Comparison of ENCODE assay signal across 8 mouse cellular contexts in genomic region chr11:3983291-3983862, GRCm38 (mm10). TPM values are rescaled to one million over a fixed set of nuclear protein-coding genes. Genes with fewer than 3 reads are reported as not detected.
DNase-seq lines count a peak whose midpoint lies in the region; ATAC-seq and TF ChIP-seq lines count a peak whose summit lies in the region.

Gene Gal3st1 (plus strand): TSS chr11:3983636.

- ATAC-seq in embryonic facial prominence, embryonic 15.5 days (ENCODE audit: insufficient number of reproducible peaks, low FRiP score, low TSS enrichment, low read depth), result peak; percentile 41
- ATAC-seq in kidney, embryonic 15.5 days (replicated peaks; ENCODE audit: low FRiP score), result peak; percentile 69
- peak; percentile 67 for ATAC-seq in midbrain, postnatal 0 days (ENCODE audit: low FRiP score)
- ATAC-seq in monocyte, adult 5-6 weeks (replicated peaks; ENCODE audit: insufficient number of reproducible peaks, low FRiP score, low TSS enrichment, poor library complexity, severe bottlenecking), result no peak

- H3K4me1 ChIP-seq in heart, embryonic 10.5 days, result peaks cover 27% of the 10 kb centered on the region
- peaks cover 2% of the 10 kb centered on the region; the same call in 1 of the 2 replicates for H3K4me1 ChIP-seq in heart, adult 2 months (ENCODE audit: control insufficient read depth, insufficient read depth, low read length)
- H3K4me1 ChIP-seq in embryonic facial prominence, embryonic 15.5 days, result peaks cover 6% of the 10 kb centered on the region
- H3K4me1 ChIP-seq in kidney, embryonic 15.5 days, result peaks cover 26% of the 10 kb centered on the region
- H3K4me1 ChIP-seq in midbrain, postnatal 0 days (ENCODE audit: insufficient read depth, low read length), result no peaks in the 10 kb centered on the region

- no peaks in the 10 kb centered on the region for H3K79me2 ChIP-seq in heart, adult 2 months (replicated peaks; ENCODE audit: control insufficient read depth, insufficient read depth, low read length)

- no peak for DNase-seq in heart, embryonic 10.5 days (ENCODE audit: low spot score)
- no peak for DNase-seq in heart, adult 2 months
- DNase-seq in liver, result peak; percentile 45
- peak; percentile 58 for DNase-seq in midbrain, postnatal 0 days (ENCODE audit: low spot score)
- no peak for DNase-seq in urinary bladder, postnatal 25 days (ENCODE audit: low spot score)

- TF ChIP-seq EP300 in heart, adult 2 months (IDR thresholded peaks at IDR 0.05; ENCODE audit: insufficient read depth, low read depth, low read length), result no peak

- intact Hi-C loops in heart, adult 2 months (cut with DNase I), result no loop called here

- TF ChIP-seq CTCF in heart, adult 2 months (IDR thresholded peaks at IDR 0.05), result no peak
- TF ChIP-seq CTCF in midbrain, postnatal 0 days (IDR thresholded peaks at IDR 0.05), result no peak

- H3K36me3 ChIP-seq in heart, embryonic 10.5 days, result peaks cover 29% of the 10 kb centered on the region
- H3K36me3 ChIP-seq in heart, adult 2 months (ENCODE audit: control insufficient read depth, insufficient read depth, low read length), result no peaks in the 10 kb centered on the region
- H3K36me3 ChIP-seq in embryonic facial prominence, embryonic 15.5 days, result peaks cover 21% of the 10 kb centered on the region
- peaks cover 30% of the 10 kb centered on the region for H3K36me3 ChIP-seq in kidney, embryonic 15.5 days
- peaks cover 16% of the 10 kb centered on the region for H3K36me3 ChIP-seq in midbrain, postnatal 0 days (ENCODE audit: insufficient read depth, low read length)

- H3K27ac ChIP-seq in heart, embryonic 10.5 days, result peak within 1 kb of the TSS; percentile 62
- no peak within 1 kb of the TSS for H3K27ac ChIP-seq in heart, adult 2 months
- H3K27ac ChIP-seq in embryonic facial prominence, embryonic 15.5 days (replicated peaks), result no peak within 1 kb of the TSS
- H3K27ac ChIP-seq in kidney, embryonic 15.5 days, result peak within 1 kb of the TSS; percentile 64
- H3K27ac ChIP-seq in midbrain, postnatal 0 days (ENCODE audit: low read depth, low read length), result peak within 1 kb of the TSS; percentile 47; the same call in 1 of the 2 replicates

- no peak for TF ChIP-seq POLR2A in heart, adult 2 months (IDR thresholded peaks at IDR 0.05; ENCODE audit: insufficient read depth, low read depth, low read length)

- WGBS in heart, embryonic 10.5 days, result under 1% methylated on average over 37 of the region's 37 CpGs
- under 1% methylated on average over 29 of the region's 37 CpGs for WGBS in heart, adult 2 months
- 2% methylated on average over 29 of the region's 37 CpGs for WGBS in embryonic facial prominence, embryonic 15.5 days
- under 1% methylated on average over 25 of the region's 37 CpGs for WGBS in kidney, embryonic 15.5 days
- WGBS in midbrain, postnatal 0 days, result under 1% methylated on average over 29 of the region's 37 CpGs

- H3K27me3 ChIP-seq in heart, embryonic 10.5 days (ENCODE audit: insufficient read depth, poor library complexity, severe bottlenecking), result peaks cover 19% of the 10 kb centered on the region
- no peaks in the 10 kb centered on the region for H3K27me3 ChIP-seq in heart, adult 2 months (ENCODE audit: control insufficient read depth, insufficient read depth, low read length)
- H3K27me3 ChIP-seq in embryonic facial prominence, embryonic 15.5 days, result peaks cover 12% of the 10 kb centered on the region; the same call in 1 of the 2 replicates
- H3K27me3 ChIP-seq in kidney, embryonic 15.5 days, result peaks cover 15% of the 10 kb centered on the region
- H3K27me3 ChIP-seq in midbrain, postnatal 0 days (ENCODE audit: insufficient read depth, low read length), result 0 out of 2 replicates have a peak, but pooled peaks cover 3% of the 10 kb centered on the region

- H3K9ac ChIP-seq in heart, adult 2 months (ENCODE audit: low read depth, low read length), result no peak within 1 kb of the TSS
- H3K9ac ChIP-seq in embryonic facial prominence, embryonic 15.5 days, result no peak within 1 kb of the TSS
- H3K9ac ChIP-seq in kidney, embryonic 15.5 days, result peak within 1 kb of the TSS; percentile 8; the same call in 1 of the 2 replicates
- H3K9ac ChIP-seq in midbrain, postnatal 0 days (replicated peaks; ENCODE audit: low read length, poor library complexity, severe bottlenecking), result peak within 1 kb of the TSS; percentile 61

- H3K9me3 ChIP-seq in heart, embryonic 10.5 days, result no peaks in the 10 kb centered on the region
- no peaks in the 10 kb centered on the region for H3K9me3 ChIP-seq in embryonic facial prominence, embryonic 15.5 days (replicated peaks)
- H3K9me3 ChIP-seq in kidney, embryonic 15.5 days (replicated peaks), result no peaks in the 10 kb centered on the region
- no peaks in the 10 kb centered on the region for H3K9me3 ChIP-seq in midbrain, postnatal 0 days (ENCODE audit: low read length)

- H3K4me3 ChIP-seq in heart, embryonic 10.5 days, result peak within 1 kb of the TSS; percentile 63
- H3K4me3 ChIP-seq in heart, adult 2 months, result no peak within 1 kb of the TSS
- peak within 1 kb of the TSS; percentile 39 for H3K4me3 ChIP-seq in embryonic facial prominence, embryonic 15.5 days (replicated peaks)
- H3K4me3 ChIP-seq in kidney, embryonic 15.5 days (replicated peaks), result peak within 1 kb of the TSS; percentile 52
- H3K4me3 ChIP-seq in midbrain, postnatal 0 days (ENCODE audit: low read depth, low read length), result peak within 1 kb of the TSS; percentile 43

- H3K4me2 ChIP-seq in embryonic facial prominence, embryonic 15.5 days (replicated peaks), result peak within 1 kb of the TSS; percentile 60
- H3K4me2 ChIP-seq in kidney, embryonic 15.5 days, result peak within 1 kb of the TSS; percentile 79
- peak within 1 kb of the TSS; percentile 80 for H3K4me2 ChIP-seq in midbrain, postnatal 0 days (ENCODE audit: low read depth, low read length, poor library complexity, severe bottlenecking)

RNA-seq across cellular contexts. Expression of gene Gal3st1, which starts in this region (rescaled TPM):
- 0.32 and 0.73 TPM in 2 replicates for polyA plus RNA-seq in heart, embryonic 10.5 days (2016; fragmentation: Nextera tagmentation; extraction: Ambion mirVana)
- total RNA-seq in heart, adult 2 months (2021), result under 1 TPM; 0.18 to 0.21 TPM
- 0.47 and 1.1 TPM in 2 replicates for polyA plus RNA-seq in heart, adult 2 months (2012; rRNA removed)
- 2.4 and 3.7 TPM in 2 replicates for polyA plus RNA-seq in embryonic facial prominence, embryonic 15.5 days (2015; fragmentation: Nextera tagmentation; extraction: Ambion mirVana)
- polyA plus RNA-seq in kidney, embryonic 15.5 days (2015; fragmentation: Nextera tagmentation; extraction: Ambion mirVana), result 5.3 and 6.7 TPM in 2 replicates
- total RNA-seq in midbrain, postnatal 0 days (2014; rRNA removed), result 17.0 and 20.9 TPM in 2 replicates
- polyA plus RNA-seq in midbrain, postnatal 0 days (2015; fragmentation: Nextera tagmentation; extraction: Ambion mirVana), result 12.7 and 14.4 TPM in 2 replicates
- total RNA-seq in monocyte, adult 5-6 weeks (2017), result 0.48 TPM in 1 of 3 replicates, not detected in the others

Comparison
In these comparisons a context has a peak if more than half of its experiments do, and no peak if none do; other contexts are left out.
1. RNA of gene Gal3st1 (total RNA-seq): 17.0 to 20.9 TPM in midbrain, postnatal 0 days; 0.48 TPM in monocyte, adult 5-6 weeks and 0.18 to 0.21 TPM in heart, adult 2 months; every median in the first group is over 10 times any median in the second.
2. H3K27ac ChIP-seq: peak in heart, embryonic 10.5 days (single experiment), kidney, embryonic 15.5 days (single experiment) and midbrain, postnatal 0 days (single experiment); none in heart, adult 2 months (single experiment) and embryonic facial prominence, embryonic 15.5 days (single experiment).
3. DNase-seq: peak in liver (single experiment) and midbrain, postnatal 0 days (single experiment); none in heart, embryonic 10.5 days (single experiment), heart, adult 2 months (0 of 2) and urinary bladder, postnatal 25 days (single experiment).
4. H3K9ac ChIP-seq: peak in kidney, embryonic 15.5 days (single experiment) and midbrain, postnatal 0 days (single experiment); none in heart, adult 2 months (single experiment) and embryonic facial prominence, embryonic 15.5 days (single experiment).
5. Peak in every context shown above with its lines, with median percentiles within 50 percentile points of each other: H3K4me2 ChIP-seq.